Mouse (Mus musculus) embryonic facial prominence, embryonic 14.5 days (tissue): ENCODE results near the gene Dclk2. TPM values are rescaled to one million over a fixed set of nuclear protein-coding genes. Genes with fewer than 3 reads are reported as not detected.
A peak's percentile ranks its signal among the peaks of the same experiment; 100 is the strongest.

Experiments
- ATAC-seq: fragments of 200-750 bp; cut with Nextera tagmentation; 2 replicates; pipeline ENCODE4 v1.8.0; 2017; ENCODE audit warnings: low read depth, moderate number of reproducible peaks, moderate TSS enrichment
- DNase-seq: peaks from one replicate; pipeline ENCODE4 v3.0.0-alpha.2; 2015; ENCODE audit warnings: low spot score
- H3K27ac ChIP-seq: fragments of 300-500 bp; sonication (generic); replicated peaks from 2 replicates; pipeline ENCODE4 v1.5.1; 2014; ENCODE audit warnings: low read depth, mild to moderate bottlenecking, low read length, moderate library complexity
- H3K27me3 ChIP-seq: fragments of 300-500 bp; sonication (generic); replicated peaks from 2 replicates; pipeline ENCODE4 v1.6.1; 2014; ENCODE audit warnings: low read length; ENCODE audit not compliant: control insufficient read depth, insufficient read depth
- H3K36me3 ChIP-seq: fragments of 300-500 bp; sonication (generic); 2 replicates; pipeline ENCODE4 v1.6.1; 2014; ENCODE audit warnings: low read length, mixed read lengths; ENCODE audit not compliant: control insufficient read depth, insufficient read depth
- H3K4me1 ChIP-seq: fragments of 300-500 bp; sonication (generic); 2 replicates; pipeline ENCODE4 v1.6.1; 2014; ENCODE audit warnings: antibody characterized with exemption, low read length; ENCODE audit not compliant: control insufficient read depth, insufficient read depth
- H3K4me2 ChIP-seq: fragments of 300-500 bp; sonication (generic); 2 replicates; pipeline ENCODE4 v1.6.1; 2014; ENCODE audit warnings: low read depth, mild to moderate bottlenecking, low read length, moderate library complexity, mixed read lengths
- H3K4me3 ChIP-seq: fragments of 300-500 bp; sonication (generic); 2 replicates; pipeline ENCODE4 v1.5.1; 2014; ENCODE audit warnings: low read depth, mild to moderate bottlenecking, low read length
- H3K9ac ChIP-seq: fragments of 300-500 bp; sonication (generic); 2 replicates; pipeline ENCODE4 v1.6.1; 2014; ENCODE audit warnings: low read depth, mild to moderate bottlenecking, low read length, moderate library complexity, mixed read lengths
- H3K9me3 ChIP-seq: fragments of 300-500 bp; sonication (generic); 2 replicates; pipeline ENCODE4 v1.6.1; 2016; ENCODE audit warnings: low read length; ENCODE audit not compliant: control insufficient read depth
- WGBS: fragments of 180-500 bp; shearing (Covaris S2); extraction: QIAGEN DNeasy Blood & Tissue Kit; methylation state at CpG from one replicate; pipeline ENCODE4 v1.1.7; 2014; 5-methylcytosine and 5-hydroxymethylcytosine counted together
- polyA plus RNA-seq: library from polyadenylated mRNA; unstranded; fragments of >200 nt; fragmentation: Nextera tagmentation; extraction: Ambion mirVana; gene quantifications from 2 replicates; pipeline ENCODE4 v1.2.1, GENCODE M21; 2014

Dclk2 gene
- polyA plus RNA-seq, 1 experiment from 2014 or later = 9.9 TPM

DNA sequence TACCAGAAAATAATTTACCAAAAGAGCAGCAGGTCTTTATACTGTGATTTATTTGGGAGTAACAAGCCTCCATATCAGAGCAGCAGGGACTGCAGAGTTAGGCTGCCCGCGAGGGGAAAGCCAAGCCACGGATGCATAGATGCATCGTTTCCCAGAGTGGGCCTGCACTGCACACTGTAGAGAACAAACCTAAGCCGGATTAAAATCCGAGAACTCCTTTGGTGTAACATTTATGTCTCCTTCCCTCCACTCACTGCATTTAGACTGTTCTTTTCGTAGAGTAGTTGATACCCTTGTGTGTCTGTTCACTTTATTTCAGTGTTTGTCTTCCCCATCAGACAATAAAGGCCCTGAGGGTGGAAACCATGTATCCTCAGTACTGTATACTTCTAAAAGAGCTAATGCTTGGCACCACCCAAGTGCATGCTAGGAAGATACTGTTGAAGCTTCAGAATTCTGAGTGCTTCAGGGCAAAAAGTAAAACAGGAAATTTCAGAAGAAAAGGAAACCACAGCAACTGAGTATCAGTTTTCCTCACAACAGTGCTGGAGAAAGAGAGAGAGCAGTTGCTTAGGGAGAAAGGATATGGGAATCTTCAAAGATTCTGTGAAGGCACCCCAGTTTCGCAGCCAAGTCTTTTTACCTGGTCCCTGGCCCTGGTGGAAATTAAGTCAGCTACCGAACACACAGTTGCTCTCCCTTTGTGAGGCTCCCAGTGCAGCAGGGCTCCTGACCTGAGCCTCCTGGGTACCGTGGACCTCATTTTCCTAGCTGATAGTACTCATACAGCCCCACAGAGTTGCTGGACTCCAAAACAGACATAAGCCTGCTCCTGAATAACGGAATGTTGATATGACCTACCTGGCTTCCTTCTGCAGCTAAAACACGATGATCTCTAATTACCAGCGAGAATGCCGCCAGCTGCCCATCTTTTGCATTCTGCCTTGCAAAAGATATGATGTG, 165.8 kb downstream of the Dclk2 start:
- Histone ChIP-seq H3K27ac (peak overlapping the region; percentile 82), H3K36me3 (no peaks in the 10 kb centered on the region), H3K27me3 (no peaks in the 10 kb centered on the region), H3K4me3 (no peak overlapping the region), H3K9me3 (no peaks in the 10 kb centered on the region), H3K4me1 (peaks cover 16% of the 10 kb centered on the region), H3K4me2 (peak overlapping the region; percentile 41), H3K9ac (peak overlapping the region; percentile 54)
- 47% methylated on average over 14 of the region's 14 CpGs for WGBS
- ATAC-seq (no peak), DNase-seq (no peak)

GRCm38 (mm10) chr3:86754178-86754577, 166.5 kb downstream of the Dclk2 start:
- Histone ChIP-seq H3K4me2 (peak overlapping the region; percentile 41), H3K9me3 (no peaks in the 10 kb centered on the region), H3K36me3 (no peaks in the 10 kb centered on the region), H3K4me3 (no peak overlapping the region), H3K27me3 (no peaks in the 10 kb centered on the region), H3K27ac (peak overlapping the region; percentile 82), H3K4me1 (peaks cover 16% of the 10 kb centered on the region), H3K9ac (0 out of 2 replicates have a peak overlapping the region, but pooled peaks have one; percentile 54)
- ATAC-seq = no peak
- no peak for DNase-seq
- 47% methylated on average over 6 of the region's 6 CpGs for WGBS

DNA sequence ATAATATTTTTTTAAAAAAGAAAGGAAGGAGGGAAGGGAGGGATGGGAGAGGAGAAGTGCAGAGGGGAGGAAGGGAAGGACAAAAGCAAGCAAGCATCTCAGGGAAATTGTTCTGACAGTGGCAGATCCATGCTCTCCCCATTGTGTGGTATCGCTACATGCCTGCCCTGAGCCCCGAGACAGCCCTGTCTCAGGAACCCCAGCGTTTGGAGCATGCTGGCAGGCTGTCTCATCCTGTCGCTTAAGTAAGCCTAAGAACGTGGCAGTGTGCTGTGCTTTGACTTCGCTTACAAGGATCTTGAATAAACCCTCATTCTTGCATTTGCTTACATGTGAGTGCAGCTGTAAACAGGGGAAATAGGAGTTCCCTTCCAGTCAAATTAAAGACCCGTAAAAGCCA, 170.0 kb downstream of the Dclk2 start:
- peak overlapping the region; percentile 5; the same call in 1 of the 2 replicates for H3K9ac ChIP-seq
- H3K4me1 ChIP-seq = peaks cover 20% of the 10 kb centered on the region
- no peaks in the 10 kb centered on the region for H3K36me3 ChIP-seq
- no peaks in the 10 kb centered on the region for H3K27me3 ChIP-seq
- peak overlapping the region; percentile 20; the same call in 1 of the 2 replicates for H3K4me2 ChIP-seq
- ATAC-seq (no peak), DNase-seq (no peak)
- H3K27ac ChIP-seq = peak overlapping the region; percentile 33; the same call in 1 of the 2 replicates
- 40% methylated on average over 7 of the region's 7 CpGs for WGBS
- H3K4me3 ChIP-seq = no peak overlapping the region
- no peaks in the 10 kb centered on the region for H3K9me3 ChIP-seq

DNA sequence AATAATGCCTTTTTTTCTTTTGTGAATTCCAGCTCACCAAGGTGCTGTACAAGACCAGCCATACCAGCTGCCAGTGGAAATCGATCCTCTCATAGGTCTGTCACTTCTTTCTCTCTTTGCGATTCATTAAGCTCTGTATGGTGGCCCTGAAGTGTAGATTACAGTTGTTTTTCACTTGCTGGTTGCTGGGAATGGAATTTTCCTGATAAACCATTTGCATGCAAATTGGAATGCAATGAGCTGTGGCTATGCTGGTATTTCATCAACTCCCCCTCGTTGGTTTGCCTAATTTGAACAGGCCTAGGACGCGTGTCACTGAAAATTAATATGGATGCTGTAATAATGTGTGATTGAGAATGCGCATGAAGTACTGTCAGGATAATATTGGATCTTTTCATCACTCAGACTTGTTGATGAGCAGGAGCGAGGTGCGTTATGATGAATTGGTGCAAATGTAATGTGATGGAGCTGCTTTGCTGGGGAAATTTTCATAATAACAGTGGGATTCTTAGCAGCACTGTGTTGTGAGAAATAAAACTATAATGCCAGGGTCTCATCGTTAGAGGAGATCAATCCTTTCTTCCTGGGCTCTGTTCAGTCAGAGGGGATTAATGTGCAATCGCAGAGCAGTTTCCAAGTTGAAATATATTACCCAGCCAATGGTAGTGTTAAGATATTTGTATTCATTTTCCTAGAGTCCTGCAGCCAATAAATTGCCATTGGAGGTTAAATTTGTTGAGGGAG, 174.7 kb downstream of the Dclk2 start:
- Histone ChIP-seq H3K27me3 (no peaks in the 10 kb centered on the region), H3K27ac (peak overlapping the region; percentile 49), H3K4me1 (peaks cover 7% of the 10 kb centered on the region; the same call in 1 of the 2 replicates), H3K9ac (no peak overlapping the region), H3K36me3 (no peaks in the 10 kb centered on the region), H3K9me3 (no peaks in the 10 kb centered on the region), H3K4me3 (no peak overlapping the region), H3K4me2 (no peak overlapping the region)
- ATAC-seq = peak; percentile 75; the same call in 1 of the 2 replicates
- WGBS = 67% methylated on average over 10 of the region's 10 CpGs
- DNase-seq = no peak

- H3K4me1 ChIP-seq = peaks cover 4% of the 10 kb centered on the region; the same call in 1 of the 2 replicates
- no peak overlapping the region for H3K4me3 ChIP-seq
- no peak overlapping the region for H3K9ac ChIP-seq
- H3K27ac ChIP-seq = peak overlapping the region; percentile 49
- WGBS = 45% methylated on average over 4 of the region's 4 CpGs
- H3K36me3 ChIP-seq = no peaks in the 10 kb centered on the region
- ATAC-seq (0 out of 2 replicates have a peak, but pooled peaks have one; percentile 53), DNase-seq (peak; percentile 75)
- no peak overlapping the region for H3K4me2 ChIP-seq
- H3K9me3 ChIP-seq = no peaks in the 10 kb centered on the region
- no peaks in the 10 kb centered on the region for H3K27me3 ChIP-seq
Observed at GRCm38 (mm10) chr3:86745348-86745747, 175.3 kb downstream of the Dclk2 start.

- DNase-seq (no peak), ATAC-seq (peak; percentile 41; the same call in 1 of the 2 replicates)
- Histone ChIP-seq H3K4me3 (no peak overlapping the region), H3K9ac (no peak overlapping the region), H3K4me2 (no peak overlapping the region), H3K27ac (no peak overlapping the region), H3K36me3 (no peaks in the 10 kb centered on the region), H3K9me3 (no peaks in the 10 kb centered on the region), H3K4me1 (no peaks in the 10 kb centered on the region; the same call in 1 of the 2 replicates), H3K27me3 (no peaks in the 10 kb centered on the region)
- 69% methylated on average over 4 of the region's 4 CpGs for WGBS
Observed at GRCm38 (mm10) chr3:86739745-86740144, 180.9 kb downstream of the Dclk2 start.

- DNase-seq = no peak
- ATAC-seq = no peak
- 75% methylated on average over 3 of the region's 3 CpGs for WGBS
Observed at GRCm38 (mm10) chr3:86738831-86739230, 181.8 kb downstream of the Dclk2 start.

More at GRCm38 (mm10) chr3:86738831-86739230, 181.8 kb downstream of the Dclk2 start:
- H3K9ac ChIP-seq = no peak overlapping the region
- no peaks in the 10 kb centered on the region for H3K9me3 ChIP-seq
- no peak overlapping the region for H3K4me2 ChIP-seq
- H3K27me3 ChIP-seq = no peaks in the 10 kb centered on the region
- H3K27ac ChIP-seq = no peak overlapping the region
- no peaks in the 10 kb centered on the region; the same call in 1 of the 2 replicates for H3K4me1 ChIP-seq
- no peaks in the 10 kb centered on the region for H3K36me3 ChIP-seq
- H3K4me3 ChIP-seq = no peak overlapping the region
